Mouse (Mus musculus) megakaryocyte, embryonic 14.5 days (primary cell): ENCODE data around the gene Arhgap24.

Source experiments
- FLI1 ChIP-seq: IDR thresholded peaks from 2 replicates; pipeline ENCODE4 v1.6.1; 2012; ENCODE audit warnings: low read length, inconsistent platforms, mixed read lengths
- GATA1 ChIP-seq: IDR thresholded peaks from 3 replicates; pipeline ENCODE4 v1.6.1; 2012; ENCODE audit warnings: mixed read lengths, low read length, inconsistent platforms, borderline replicate concordance

DNA sequence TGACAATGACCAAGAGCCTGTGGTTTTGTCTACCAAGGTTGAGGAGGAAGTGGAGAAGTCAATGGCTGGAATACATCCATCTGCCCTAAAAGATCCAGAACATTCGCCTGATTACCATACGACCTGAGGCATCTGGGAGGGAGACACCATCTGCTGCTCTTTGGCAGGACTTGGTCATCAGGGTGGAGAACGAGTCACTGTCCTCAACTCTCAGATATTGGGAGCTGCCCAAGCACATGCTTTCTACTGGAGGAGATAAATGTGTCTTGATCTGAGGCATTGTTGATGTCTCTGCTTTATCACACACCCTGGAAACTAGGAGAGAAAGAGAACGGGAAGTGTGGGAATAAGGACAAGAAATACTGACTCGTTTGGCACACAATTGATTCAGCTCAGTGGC is 206.5 kb downstream of the Arhgap24 start:
- no peak for TF ChIP-seq GATA1
- no peak for TF ChIP-seq FLI1
